Mouse (Mus musculus) embryonic fibroblast, embryonic 13.5 days (primary cell): ENCODE data around the gene Dsn1.

Experiments used
- CTCF ChIP-seq: IDR thresholded peaks from 2 replicates; pipeline ENCODE4 v1.5.1; 2011; ENCODE audit warnings: mild to moderate bottlenecking, control low read depth, low read length, moderate library complexity, borderline replicate concordance; ENCODE audit not compliant: insufficient read depth
- POLR2A ChIP-seq: IDR thresholded peaks from 2 replicates; pipeline ENCODE4 v1.6.1; 2011; ENCODE audit warnings: low read depth, mild to moderate bottlenecking, control low read depth, low read length, moderate library complexity

DNA sequence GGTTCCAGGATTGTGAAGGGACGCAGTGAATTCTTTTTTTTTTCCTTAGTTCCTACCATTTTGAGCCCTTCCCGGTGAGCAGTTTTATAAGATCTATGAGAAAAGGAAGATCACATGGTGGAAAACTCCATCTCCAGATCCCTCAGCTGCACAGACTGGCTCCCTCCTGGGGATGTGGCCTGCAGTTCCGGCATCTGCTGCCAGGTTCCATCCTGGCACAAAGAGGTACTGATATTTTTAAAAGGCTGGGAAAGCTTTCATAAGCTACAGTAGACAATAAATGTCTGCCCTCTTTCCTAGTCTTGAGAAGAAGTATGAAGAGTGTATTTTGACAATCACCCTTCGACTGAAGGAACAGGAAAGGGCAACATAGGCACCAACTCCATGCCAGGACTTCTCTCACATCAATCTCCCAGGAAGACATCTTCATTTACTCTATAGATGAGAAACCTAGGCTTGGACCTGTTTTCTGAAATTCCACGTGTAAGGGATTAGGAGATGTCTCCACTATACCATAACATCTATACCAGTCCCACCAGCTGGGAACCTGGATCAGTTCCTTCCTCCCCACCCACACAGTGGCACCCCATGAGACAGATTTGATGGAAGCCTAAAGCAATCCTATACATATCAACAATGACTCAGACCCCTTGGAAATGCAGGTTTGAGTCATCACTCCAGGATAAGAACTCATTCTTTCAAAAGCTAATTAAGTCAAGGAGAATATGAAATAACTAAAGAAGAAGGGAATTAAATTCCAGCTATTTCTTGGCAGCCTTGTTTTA is 33.4 kb downstream of the Dsn1 start:
- TF ChIP-seq POLR2A (no peak), CTCF (no peak)
